Mouse (Mus musculus): ENCODE results near the gene Csk. TPM values are rescaled to one million over a fixed set of nuclear protein-coding genes. Genes with fewer than 3 reads are reported as not detected.

Gene Csk
- total RNA-seq, 2 experiments from 2014 or later = 71.3 to 119 TPM

DNA sequence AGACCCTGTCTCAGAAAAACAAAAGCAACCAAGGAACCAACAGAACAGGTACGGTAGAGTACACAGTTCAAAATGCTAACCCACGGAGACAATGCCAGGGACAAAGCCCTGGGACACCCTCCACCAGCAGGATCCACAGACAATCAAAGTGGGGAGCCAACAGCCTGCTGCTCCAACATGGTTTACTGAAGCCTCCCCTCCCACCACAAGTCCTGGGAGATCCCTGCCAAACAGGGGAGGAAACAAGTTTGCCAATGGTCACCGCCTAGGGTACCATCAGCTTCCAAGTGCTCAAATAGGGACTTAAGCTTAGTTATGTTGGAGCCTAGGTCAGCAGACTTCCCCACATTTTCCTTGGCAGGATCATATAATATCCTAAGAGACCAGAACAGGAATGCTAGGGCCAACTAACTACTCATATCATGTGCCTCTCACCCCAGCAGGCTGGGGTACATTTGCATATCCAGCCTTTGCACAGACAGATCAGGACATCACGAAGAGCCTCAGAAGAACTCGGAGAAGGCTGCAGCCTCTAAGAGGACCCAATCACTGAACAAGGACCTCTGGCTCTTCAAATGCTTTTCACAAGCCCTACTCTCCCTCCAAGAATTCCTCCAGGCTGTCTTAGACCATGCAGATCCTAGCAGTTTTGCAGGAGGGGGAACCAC lies 13.6 kb downstream of the Csk start:
- ATAC-seq (replicated peaks; ENCODE audit: poor library complexity) = no peak

DNA sequence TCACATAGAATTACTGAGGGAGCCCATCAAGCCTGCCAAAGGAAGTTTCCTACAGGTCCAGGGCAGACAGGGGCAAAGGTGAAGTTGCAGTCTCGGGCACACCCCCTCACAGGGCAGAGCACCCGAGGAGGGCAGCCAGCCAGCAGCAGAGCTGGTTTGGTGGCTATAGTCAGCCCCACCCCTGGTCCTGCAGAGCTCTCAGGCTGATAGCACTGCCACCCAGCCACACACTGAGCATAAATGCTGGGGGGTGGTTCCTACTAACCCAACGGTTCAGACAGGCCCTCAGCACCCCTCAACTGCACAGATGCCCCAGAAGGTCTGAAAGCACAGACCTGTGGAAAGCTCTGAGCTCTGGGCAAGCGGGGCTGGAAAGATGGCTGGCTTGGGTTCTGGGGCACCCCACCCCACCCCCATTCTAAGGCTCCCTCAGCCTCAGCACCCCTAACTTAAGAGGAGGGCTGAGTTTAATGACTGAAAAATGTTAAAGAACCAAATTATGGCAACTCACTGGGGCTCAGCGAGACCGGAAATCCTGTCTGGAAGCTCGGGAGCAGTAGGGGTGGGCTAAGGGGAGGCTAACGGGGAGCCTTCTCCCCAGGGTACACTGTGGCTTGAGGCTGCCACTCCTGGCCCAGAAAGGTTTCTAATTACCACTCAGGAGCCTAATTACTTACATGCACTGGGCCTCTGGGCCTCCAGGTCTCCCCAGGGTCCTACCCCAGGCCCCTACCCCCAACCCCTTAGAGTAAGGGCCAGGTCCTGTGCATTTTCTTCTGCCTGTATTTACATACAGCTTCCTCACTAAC lies 14.6 kb downstream of the Csk start:
- ATAC-seq (replicated peaks; ENCODE audit: poor library complexity) = peak; percentile 62

DNA sequence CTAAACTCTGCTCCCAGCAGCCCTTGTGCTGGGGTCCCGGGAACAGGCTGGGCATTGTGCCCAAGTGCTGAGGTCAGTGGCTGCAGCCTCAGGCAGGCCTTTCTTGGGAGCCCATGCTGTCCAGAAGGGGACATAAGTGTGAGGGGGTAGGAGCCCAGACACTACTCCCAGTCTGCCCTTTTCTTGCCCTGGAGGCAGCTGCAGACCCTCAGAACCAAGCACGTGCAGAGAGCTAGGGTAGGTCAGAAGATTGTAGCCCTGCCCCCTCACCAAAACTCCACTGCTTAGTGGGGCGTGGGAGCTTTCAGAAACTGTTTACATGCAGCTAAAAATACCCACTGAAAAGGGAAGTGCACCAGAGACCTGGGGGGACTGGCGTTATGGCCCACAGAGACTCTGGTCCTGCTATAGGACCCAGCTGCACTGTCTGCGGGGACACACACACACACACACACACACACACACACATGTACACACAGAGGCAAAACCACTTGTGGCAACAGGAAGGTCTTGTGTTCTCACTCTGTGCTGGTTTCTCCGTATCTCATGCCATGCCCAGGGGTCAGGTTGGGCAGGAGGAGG lies 15.6 kb downstream of the Csk start:
- ATAC-seq (replicated peaks; ENCODE audit: poor library complexity) = peak; percentile 21

DNA sequence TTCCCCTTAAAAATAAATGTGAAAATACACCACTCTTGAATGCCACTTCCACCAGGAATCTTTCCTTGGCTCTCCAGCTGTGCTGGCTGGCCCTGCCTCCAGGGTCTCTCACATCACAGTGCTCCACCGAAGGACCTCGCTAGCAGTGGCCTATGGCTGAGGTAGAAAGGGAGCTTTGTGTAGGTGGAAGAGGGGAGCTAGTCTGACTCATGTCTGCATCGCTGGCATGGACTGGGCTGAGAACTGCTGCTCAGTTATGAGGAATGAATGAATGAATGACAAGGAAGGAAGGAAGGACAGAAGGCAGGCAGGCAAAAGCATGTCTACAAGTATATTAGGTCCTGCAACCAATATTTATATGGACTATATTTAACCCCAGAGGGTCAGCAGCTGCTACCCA lies 16.2 kb downstream of the Csk start:
- ATAC-seq (replicated peaks; ENCODE audit: poor library complexity) = no peak

DNA sequence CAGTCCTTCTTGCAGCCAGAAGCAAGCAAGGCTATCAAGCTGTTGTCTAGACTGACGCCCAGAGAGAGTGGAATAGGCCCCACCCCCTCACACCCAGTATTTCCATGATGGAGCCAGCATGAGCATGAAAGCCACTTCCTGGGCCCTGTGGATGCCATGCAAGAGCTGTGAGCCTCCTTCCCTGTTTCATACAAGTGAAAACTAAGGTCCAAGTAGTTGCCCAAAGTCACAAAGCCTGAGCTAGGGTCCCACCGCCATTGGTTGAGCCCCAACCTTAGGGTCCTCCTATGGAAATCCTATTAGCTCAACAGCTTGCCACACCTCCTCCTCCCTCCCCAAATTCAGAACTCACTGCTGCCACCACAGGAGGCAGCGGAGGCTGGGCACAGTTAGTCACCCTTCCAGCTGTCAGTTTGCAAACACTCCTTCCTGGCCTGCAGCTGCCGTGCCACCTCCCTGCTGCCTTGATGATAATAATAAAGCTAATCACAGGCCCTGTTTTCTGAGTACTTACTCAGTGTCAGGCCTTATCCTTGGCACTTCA lies 19.9 kb downstream of the Csk start:
- peak; percentile 68 for ATAC-seq (replicated peaks; ENCODE audit: poor library complexity)

DNA sequence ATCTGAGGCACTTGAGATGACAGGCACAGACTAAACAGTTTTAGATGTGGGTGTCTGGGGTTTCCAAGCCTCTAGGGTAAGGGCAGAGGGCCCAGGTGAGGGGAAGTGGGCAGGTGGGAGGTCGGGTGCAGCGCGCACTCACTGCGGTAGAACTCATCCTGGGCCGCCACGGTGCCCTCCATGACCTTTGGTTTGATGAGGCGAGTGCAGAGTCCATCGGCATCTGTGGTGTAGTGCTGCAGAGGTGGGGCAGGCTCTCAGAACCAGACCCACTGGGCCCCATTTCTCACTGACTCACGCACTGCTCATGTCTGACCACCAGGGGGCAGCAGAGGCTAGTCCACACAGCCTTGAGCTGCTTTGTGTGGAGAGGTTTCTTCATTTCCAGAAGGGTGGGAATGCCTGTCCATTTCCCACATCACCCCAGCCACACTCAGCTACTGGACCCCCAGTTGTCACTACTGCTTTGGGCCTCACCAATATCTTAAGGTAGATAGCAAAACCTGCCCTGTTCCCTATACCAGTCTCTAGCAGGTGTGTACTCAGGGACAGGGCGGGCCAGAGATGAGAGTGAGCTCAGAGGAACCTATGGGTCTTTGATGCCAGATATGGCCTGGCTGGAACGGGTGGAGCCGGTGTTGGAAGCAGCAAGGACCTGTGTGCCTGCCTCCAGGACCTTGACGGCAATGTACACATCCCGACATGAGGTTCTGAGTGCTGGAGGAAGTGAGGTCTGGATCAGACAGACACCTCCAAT lies 24.1 kb downstream of the Csk start:
- peak; percentile 64 for ATAC-seq (replicated peaks; ENCODE audit: poor library complexity)

DNA sequence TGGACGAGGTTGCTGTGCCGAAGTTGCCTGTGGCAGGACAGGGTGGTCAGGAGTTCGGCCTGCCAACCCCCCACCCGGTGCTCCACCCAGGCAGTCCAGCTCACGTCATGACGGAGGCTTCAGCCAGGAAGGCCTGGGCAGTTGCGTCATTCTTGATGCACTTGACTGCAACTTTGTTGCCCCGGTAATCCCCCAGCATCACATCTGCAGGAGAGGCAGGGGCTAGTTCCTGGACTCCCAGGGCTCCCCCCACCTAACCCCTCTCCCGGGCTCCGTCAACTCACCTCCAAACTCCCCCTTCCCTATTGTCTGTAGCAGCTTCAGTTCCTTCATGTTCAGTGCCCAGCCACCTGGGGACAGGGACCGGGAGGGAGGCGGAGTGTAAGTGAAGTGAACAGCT lies 24.7 kb downstream of the Csk start:
- ATAC-seq (replicated peaks; ENCODE audit: poor library complexity) = no peak

DNA sequence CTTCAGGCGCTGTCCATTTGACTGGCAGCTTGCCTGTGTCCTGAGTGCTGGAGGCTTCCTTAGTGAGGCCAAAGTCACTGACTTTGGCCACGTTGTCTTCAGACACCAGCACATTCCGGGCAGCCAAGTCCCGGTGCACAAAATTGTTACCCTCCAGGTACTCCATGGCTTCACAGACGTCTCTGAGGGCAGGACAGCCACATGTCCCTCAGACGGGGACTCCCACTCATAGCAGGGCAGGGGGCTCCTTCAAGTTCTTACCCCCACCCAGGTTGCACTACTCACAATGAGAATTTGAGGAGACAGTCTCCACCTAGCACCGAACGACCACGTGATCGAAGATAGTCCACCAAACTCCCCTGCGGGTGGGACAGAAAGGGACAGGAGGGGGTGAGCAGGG lies 25.5 kb downstream of the Csk start:
- no peak for ATAC-seq (replicated peaks; ENCODE audit: poor library complexity)

DNA sequence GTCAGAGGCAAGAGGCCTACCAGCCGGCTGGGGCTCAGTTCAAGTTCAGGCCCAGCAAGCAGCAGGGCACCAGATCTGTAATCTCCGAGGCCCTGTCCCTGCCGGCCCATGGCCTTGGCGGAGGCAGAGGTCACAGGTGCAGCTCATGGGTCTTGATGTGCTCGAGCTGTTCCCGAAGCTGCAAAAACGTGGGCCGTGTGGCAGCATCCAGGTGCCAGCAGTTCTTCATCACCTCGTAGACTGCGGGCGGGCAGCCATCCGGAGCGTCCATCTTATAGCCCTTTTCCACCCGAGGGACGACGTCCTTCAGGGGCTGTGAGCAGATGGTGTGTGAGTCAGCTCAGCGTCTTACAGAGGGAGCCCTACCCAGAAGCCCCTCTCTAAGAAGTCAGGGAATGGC lies 26.2 kb downstream of the Csk start:
- no peak for ATAC-seq (replicated peaks; ENCODE audit: poor library complexity)

DNA sequence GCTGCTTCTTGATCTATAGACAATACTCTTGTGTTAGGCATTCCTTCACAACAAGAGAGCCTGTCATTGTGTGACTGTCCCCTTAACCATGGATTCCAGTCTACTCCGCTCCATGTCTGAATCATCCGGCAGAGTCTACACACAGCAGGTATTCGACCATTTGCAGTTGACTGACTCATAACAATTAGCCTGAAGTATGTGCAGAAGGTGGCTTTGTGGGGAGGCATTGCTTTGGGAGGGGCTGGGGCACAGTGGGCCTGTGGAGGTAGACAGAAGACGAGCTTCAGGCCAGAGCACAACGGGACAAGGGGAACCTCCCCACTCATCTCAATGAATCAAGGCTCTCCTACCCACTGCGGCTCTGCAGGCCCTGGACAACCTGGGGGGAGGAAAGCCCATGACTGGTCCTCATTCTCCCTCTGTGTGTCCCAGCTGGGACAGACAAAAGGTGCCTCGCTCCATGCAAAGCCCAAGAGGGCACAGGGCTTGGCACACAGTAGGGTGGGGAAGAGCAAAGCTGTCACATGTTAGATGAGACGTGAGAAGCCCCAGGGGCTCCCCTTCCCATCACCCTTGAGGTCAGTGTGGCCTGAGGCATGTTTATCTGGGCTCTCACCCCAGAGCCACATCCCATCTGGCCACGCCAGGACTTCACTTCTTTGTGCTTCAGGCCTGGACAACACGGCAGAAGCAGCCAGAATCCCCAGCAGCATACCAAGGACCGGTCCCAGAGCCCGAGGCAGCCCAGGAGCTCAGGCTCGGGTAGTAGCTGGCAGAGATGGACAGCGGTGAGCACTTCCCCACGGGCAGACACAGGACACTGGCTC lies 27.5 kb downstream of the Csk start:
- ATAC-seq (replicated peaks; ENCODE audit: poor library complexity) = no peak

DNA sequence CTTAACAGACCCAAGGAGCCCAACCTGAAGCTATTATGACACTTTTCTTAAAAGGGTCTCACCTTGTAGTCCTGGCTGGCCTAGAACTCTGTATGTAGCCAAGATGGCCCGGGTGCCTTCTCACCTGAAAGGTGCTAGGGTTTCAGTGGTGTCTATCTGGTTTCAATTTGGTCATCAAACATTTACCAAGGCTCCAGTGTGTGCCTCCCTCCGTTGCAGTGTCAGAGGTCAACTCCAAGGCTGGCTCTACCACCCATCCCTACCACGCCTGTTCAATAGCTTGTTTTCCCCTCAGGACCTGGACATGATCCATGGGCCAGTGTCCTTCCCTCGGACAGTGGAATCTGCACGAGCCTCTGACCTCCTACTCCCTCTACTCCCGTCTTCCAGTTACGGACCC lies 29.1 kb downstream of the Csk start:
- no peak for ATAC-seq (replicated peaks; ENCODE audit: poor library complexity)

DNA sequence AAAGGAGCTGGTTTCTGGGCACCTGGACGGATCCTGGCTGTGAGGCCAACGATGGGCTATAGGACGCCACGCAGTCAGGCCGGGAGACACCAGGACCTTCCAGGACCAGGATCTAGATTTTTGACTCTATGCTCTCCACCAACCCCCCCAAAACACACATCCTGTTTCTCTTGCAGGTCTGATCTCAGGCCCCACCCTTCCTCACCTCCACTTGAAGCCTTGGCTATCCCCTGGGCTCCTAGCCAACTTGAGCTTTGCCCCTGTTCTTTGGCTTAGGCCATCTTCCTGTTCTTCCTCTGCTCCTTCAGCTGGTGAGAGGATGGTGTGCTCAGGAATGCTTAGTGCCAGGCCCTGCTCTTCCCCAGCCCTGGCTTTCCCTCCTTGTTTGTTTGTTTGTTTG lies 32.8 kb downstream of the Csk start, which contains the start of gene Lman1l:
TSS of gene Lman1l (minus strand) at position 101 of the 400 bp plus-strand sequence.
- ATAC-seq (replicated peaks; ENCODE audit: poor library complexity) = no peak

DNA sequence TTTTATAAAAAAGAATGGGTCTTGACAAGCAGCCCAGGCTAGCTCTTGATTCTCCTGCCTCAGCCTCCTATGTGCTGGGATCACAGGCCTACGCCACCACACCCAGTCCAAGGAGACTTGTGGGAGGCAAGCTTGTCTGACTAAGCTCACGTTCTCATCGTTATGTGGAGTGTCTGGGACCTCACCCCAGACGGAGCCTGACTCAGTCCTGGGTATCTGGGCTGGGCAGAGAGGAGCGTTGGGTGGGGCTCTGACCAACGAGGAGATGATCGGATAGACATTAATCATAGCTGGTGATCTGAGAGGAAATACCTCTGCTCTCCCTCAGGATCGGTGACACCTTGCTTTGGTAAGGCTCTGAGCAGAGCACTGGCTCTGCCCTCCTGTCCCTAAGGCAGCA lies 34.6 kb downstream of the Csk start:
- ATAC-seq (replicated peaks; ENCODE audit: poor library complexity) = no peak

DNA sequence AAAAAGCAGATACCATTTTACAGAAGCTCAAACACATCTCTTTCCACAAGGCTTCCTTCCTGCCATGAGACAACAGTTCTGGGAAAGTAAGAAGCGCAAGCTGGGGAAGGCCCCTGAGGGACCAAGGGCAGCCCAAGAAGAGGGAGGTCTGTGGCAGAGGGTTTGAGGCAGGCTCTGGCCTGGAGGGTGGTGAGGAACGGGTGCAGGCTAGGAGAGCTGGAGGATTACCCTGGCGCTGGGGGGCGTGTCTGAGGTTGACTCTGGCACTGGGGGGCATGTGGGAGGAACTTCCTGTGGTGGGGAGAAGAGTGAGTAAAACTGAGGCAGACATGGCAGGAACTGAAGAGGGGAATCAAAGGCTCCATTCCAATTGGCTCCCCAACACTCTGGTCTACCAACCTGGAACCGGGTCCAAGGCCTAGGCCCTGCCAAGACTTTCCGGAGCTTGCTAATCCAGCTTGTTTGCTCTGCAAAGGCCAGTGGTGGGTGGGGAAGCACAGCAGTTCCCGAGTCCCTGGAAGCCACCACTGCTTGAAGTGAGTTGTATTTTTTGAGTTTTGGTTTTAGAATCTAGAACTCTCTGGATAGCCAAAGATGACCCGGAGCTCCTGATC lies 35.8 kb downstream of the Csk start:
- peak; percentile 23 for ATAC-seq (replicated peaks; ENCODE audit: poor library complexity)

DNA sequence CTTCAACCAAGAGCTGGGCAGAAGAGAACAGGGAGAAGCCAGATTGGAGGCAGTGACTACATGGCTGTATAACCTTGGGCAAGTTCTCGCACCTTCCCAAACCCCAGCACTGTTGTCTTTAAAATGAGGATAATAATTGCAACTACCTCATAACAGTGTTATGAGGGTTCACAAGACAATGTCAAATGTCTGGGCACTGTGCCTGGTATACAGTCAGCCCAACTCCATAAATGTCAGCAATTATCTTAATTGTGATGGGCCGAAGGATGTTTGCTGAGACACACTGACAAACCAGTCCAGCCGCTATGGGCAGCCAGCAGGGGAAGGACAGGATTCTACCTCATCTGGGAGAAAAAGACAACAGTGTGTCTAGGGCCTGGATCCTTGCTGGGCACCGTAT lies 38.6 kb downstream of the Csk start:
- ATAC-seq (replicated peaks; ENCODE audit: poor library complexity) = no peak

DNA sequence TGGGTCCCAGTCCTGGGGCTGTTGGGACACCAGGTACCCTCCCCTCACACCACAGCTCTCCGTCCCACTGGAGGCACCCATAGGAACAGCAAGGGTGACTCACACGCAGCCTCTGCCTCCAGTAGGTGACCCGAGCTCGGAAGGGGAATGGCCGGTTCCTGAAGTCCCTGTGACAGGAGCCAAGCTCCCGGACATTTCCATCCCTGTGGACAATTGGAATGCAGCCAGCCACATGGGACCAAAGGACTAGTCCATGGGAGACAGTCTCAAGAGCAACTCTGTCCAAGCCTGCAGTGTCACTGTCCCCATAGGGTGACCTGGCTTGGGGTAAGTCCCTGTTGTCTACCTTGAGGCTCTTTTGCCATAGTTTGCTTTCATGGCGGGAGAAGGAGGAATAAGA lies 39.5 kb downstream of the Csk start:
- no peak for ATAC-seq (replicated peaks; ENCODE audit: poor library complexity)

DNA sequence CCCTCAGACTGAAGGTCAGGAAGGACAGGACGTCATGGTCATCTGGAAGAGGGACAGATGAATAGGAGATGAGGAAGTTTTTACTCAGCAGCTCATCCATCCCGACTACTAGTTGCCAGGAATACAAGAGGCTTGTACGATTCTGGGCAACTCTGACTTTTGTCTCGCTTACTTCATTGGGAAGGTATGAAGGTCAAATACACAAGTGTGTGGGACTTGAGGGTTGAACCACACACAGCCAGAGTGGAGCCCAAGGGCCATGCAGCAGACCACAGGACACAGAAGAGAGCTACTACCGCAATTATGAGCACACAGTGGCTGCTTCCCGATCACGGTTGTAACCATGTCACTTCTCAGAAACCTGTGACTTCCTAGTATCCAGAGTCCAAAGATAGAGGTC lies 40.8 kb downstream of the Csk start:
- ATAC-seq (replicated peaks; ENCODE audit: poor library complexity) = no peak

DNA sequence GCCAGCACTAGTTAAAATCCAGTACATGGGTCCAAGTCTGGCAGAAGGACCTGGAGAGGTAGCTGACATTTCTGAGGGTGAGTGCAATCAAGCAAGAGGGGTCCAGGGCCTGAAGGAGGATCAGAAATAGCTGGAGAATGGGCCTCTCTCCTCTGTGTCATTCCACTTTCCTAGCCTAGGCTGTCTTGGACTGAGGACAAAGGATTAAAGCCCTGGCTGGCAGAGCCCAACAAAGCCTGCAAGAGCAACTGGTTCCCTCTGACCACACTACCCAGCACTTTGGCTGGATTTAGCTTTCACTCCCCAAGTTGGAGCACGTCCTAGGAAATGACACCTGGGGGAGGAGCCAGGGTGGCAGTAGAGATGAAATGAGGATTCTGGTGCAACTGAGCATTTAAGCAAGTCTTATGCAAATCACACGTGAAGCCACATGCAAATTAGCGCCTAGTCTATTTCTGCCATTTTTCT lies 43.0 kb downstream of the Csk start:
- no peak for ATAC-seq (replicated peaks; ENCODE audit: poor library complexity)

DNA sequence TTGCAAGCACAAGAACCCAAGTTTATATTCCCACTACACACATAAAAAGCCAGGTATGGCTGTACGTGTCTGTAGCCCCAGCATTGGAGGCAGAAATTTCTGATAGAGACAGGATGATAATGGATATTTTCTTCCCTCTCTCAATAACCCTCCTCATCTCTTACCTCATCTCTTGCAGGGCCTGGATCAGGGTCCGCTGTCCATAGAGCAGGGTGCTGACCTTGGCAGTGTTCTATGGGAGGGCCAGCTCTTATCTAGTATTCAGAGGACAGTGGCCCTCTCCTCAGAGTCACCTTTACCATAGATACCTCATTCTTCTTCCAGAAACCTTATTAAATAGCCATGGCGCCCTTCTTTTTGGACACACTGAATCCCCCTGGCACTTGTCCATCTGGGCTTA lies 43.6 kb downstream of the Csk start:
- 0 out of 2 replicates have a peak, but pooled peaks have one; percentile 30 for ATAC-seq (replicated peaks; ENCODE audit: poor library complexity)
